Mouse (Mus musculus) neutrophil, adult 59 days (primary cell): ENCODE data around the gene Popdc3. TPM values are rescaled to one million over a fixed set of nuclear protein-coding genes. Genes with fewer than 3 reads are reported as not detected.

Experiments
- total RNA-seq, 2 experiments: library from RNA; stranded (reverse); gene quantifications; 1 replicate in 1 of 2; 2 replicates in 1 of 2; pipeline ENCODE4 v1.2.4; 2023

Popdc3 gene
- total RNA-seq, result not detected

DNA sequence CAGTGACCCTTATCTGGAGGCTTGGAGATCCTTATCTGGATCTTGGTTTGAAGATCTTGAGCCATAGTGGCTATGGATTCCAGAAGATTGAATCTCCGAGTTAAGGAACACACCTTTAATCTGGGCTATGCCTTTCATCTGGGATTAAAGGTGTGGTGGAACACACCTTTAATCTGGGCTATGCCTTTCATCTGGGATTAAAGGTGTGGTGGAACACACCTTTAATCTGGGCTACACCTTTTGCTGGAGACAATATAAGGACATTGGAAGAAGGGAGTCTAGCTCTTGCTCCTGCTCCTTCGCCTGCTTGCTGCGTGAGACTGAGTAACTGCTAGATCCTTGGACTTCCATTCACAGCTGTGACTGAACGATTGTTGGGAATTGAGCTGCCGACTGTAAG is at the start of gene Popdc3:
TSS of gene Popdc3 (plus strand) at position 301 of the 400 bp plus-strand sequence.

DNA sequence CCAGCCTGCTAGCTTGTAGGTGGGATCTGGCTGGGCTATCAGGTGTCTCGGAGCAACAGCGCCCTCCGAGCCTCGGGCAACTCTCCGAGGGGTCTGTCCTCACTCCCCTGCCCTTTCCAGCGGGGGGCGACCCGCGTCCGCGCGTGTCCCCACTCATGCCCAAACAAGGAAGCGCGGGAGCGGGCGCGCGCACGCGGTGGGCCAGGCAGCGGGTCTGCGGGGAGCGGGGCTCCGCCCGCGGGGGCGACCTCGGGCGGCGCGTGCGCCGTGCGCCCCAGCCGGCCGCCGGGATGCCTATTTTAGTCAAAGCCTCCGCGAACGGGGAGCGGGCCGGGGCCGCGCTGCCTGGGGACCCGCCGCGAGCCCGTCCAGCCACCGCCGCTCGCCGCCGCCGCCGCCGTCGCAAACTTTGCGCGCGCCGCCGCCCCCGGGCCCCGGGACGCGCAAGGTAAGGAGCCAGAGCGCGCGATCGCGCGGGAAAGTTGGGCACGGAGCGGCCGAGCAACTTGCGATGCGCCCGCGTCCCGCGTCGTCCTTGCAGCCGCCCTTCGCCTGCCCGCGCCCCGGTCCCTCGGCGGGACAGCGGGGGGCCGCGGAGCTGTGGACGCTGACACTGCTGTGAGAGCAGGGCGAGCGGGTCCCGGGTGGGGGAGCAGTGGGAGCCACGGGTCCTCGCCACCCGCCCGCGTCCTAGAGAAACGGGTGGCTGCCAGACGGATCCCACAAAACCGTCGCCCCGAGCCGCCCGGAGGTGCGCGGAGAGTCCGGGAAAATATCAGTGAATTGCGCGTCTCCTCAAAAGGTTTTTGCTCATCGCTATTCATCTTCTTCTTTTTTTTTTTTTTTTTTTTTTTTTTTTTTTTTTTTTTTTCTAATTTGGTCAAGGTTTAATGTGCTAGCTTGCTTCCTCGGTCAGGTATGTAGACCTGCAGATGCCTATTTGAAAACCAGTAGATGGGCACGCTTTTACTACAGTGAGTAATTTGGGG is 157.8 kb downstream of the Popdc3 start, which contains the start of gene Bves:
TSS of gene Bves (plus strand) at position 339 of the 989 bp plus-strand sequence.

Other genes with a start within 250 kb of the Popdc3 start
- gene Prep, start 110.9 kb upstream of the Popdc3 start, total RNA-seq, result 1 to 10 TPM; 7.3 TPM
- gene Bves, start 157.7 kb downstream of the Popdc3 start, total RNA-seq, result not detected